Mouse (Mus musculus): ENCODE data around the gene Chad. TPM values are rescaled to one million over a fixed set of nuclear protein-coding genes. Genes with fewer than 3 reads are reported as not detected.

The Chad gene
- total and polyA plus RNA-seq, 3 experiments: 0.17 to 0.41 TPM; not detected in 1

GRCm38 (mm10) chr11:94546381-94546780, 18.5 kb upstream of the Chad start:
- TF ChIP-seq CTCF (conservative IDR thresholded peaks at IDR 0.05 in 1 of 2, IDR thresholded peaks at IDR 0.05 in 1 of 2; ENCODE audit: low read depth in 2 of 2, low read length in 2 of 2): peak in 1 of 2 experiments; percentile 26; a peak in 2 of 4 replicates
- no peak for TF ChIP-seq POLR2AphosphoS2 (IDR thresholded peaks at IDR 0.05; ENCODE audit: low read depth, low read length)
- in situ Hi-C loops (cut with MboI; ENCODE audit: low pct_ligation_motif_present, low pct_unique_long_range_greater_than_20kb, low sequenced_read_pairs) (no loop called here), dilution Hi-C loops (cut with MboI; ENCODE audit: extremely low pct_ligation_motif_present, extremely low pct_unique_long_range_greater_than_20kb, low sequenced_read_pairs) (no loop called here)
- Histone ChIP-seq H3K9me3 (replicated peaks; ENCODE audit: low read length) (peaks cover 2% of the 10 kb centered on the region), H3K36me3 (replicated peaks in 1 of 2; ENCODE audit: control insufficient read depth in 1 of 2, insufficient read depth in 1 of 2, low read length in 1 of 2) (peaks cover 3 to 41% of the 10 kb centered on the region in 2 experiments), H3K27ac (ENCODE audit: insufficient read depth, low read depth) (no peak overlapping the region), H3K27me3 (replicated peaks) (no peaks in the 10 kb centered on the region), H3K4me1 (ENCODE audit: control insufficient read depth in 1 of 2, insufficient read depth in 2 of 2) (peaks cover 2 to 25% of the 10 kb centered on the region in 2 experiments), H3K9ac (ENCODE audit: insufficient read depth, low read depth) (no peak overlapping the region), H3K4me2 (ENCODE audit: insufficient read depth, low read depth, poor library complexity, severe bottlenecking) (no peak overlapping the region), H3K79me2 (replicated peaks; ENCODE audit: control insufficient read depth, extremely low read depth, insufficient read depth, poor library complexity, severe bottlenecking) (no peaks in the 10 kb centered on the region), H3K4me3 (replicated peaks in 1 of 3; ENCODE audit: low read depth in 2 of 3, low read length in 2 of 3, poor library complexity in 1 of 3) (no peak overlapping the region)
- DNase-seq (ENCODE audit: extremely low read depth): no peak

DNA sequence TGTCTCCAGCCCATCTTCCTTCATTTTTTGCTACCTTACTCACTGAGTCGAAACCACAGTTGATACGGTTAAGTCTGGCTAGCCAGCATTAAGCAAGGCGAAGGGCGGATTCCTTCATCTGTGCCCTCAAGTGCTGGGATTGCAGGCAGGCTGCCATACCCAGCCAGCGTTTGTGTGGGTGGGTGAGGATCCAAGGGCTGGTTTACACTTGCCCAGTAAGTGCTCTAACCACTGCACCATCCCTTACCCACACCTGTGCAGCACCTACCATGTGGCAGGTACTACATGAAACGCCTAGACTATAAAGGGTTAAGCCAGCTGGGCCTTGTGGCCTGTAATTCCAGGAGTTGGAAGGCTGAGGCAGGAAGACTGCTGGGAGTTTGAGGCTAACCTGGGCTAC, 17.6 kb upstream of the Chad start:
- no peak for TF ChIP-seq IRF4 (IDR thresholded peaks at IDR 0.05; ENCODE audit: low read depth, low read length)
- no peak for TF ChIP-seq USF1 (IDR thresholded peaks at IDR 0.05; ENCODE audit: low read depth, low read length)
- no peak for TF ChIP-seq EP300 (IDR thresholded peaks at IDR 0.05; ENCODE audit: low read length)
- no peak for TF ChIP-seq MXI1 (IDR thresholded peaks at IDR 0.05; ENCODE audit: low read depth, low read length)
- TF ChIP-seq JUND (conservative IDR thresholded peaks at IDR 0.05; ENCODE audit: low read depth, low read length): no peak
- no peak for TF ChIP-seq CTCF (conservative IDR thresholded peaks at IDR 0.05 in 1 of 2, IDR thresholded peaks at IDR 0.05 in 1 of 2; ENCODE audit: low read depth in 2 of 2, low read length in 2 of 2)
- TF ChIP-seq TCF12 (IDR thresholded peaks at IDR 0.05; ENCODE audit: low read depth, low read length): no peak
- no peak for TF ChIP-seq MYC (IDR thresholded peaks at IDR 0.05; ENCODE audit: low read depth, low read length)
- no peak for TF ChIP-seq GABPA (IDR thresholded peaks at IDR 0.05; ENCODE audit: insufficient replicate concordance, low read depth, low read length)
- TF ChIP-seq CHD2 (IDR thresholded peaks at IDR 0.05; ENCODE audit: low read length): no peak
- TF ChIP-seq UBTF (IDR thresholded peaks at IDR 0.05; ENCODE audit: low read depth, low read length): no peak
- no peak for TF ChIP-seq HCFC1 (IDR thresholded peaks at IDR 0.05; ENCODE audit: low read depth, low read length)
- TF ChIP-seq PAX5 (IDR thresholded peaks at IDR 0.05; ENCODE audit: low read length): no peak
- no peak for TF ChIP-seq ELF1 (IDR thresholded peaks at IDR 0.05; ENCODE audit: low read depth, low read length)
- TF ChIP-seq ZMIZ1 (IDR thresholded peaks at IDR 0.05; ENCODE audit: low read depth, low read length): no peak
- no peak for TF ChIP-seq RCOR1 (conservative IDR thresholded peaks at IDR 0.05; ENCODE audit: low read depth, low read length)
- no peak for TF ChIP-seq KAT2A (IDR thresholded peaks at IDR 0.05; ENCODE audit: insufficient replicate concordance, low read length)
- H3K27ac ChIP-seq (ENCODE audit: insufficient read depth, low read depth): no peak overlapping the region
- H3K4me1 ChIP-seq (ENCODE audit: control insufficient read depth in 1 of 2, insufficient read depth in 2 of 2): peaks cover 2 to 25% of the 10 kb centered on the region in 2 experiments
- H3K27me3 ChIP-seq (replicated peaks): no peaks in the 10 kb centered on the region
- dilution Hi-C loops (cut with MboI; ENCODE audit: extremely low pct_ligation_motif_present, extremely low pct_unique_long_range_greater_than_20kb, low sequenced_read_pairs): no loop called here
- no peaks in the 10 kb centered on the region for H3K79me2 ChIP-seq (replicated peaks; ENCODE audit: control insufficient read depth, extremely low read depth, insufficient read depth, poor library complexity, severe bottlenecking)
- in situ Hi-C loops (cut with MboI; ENCODE audit: low pct_ligation_motif_present, low pct_unique_long_range_greater_than_20kb, low sequenced_read_pairs): no loop called here
- no peak overlapping the region for H3K4me3 ChIP-seq (replicated peaks in 1 of 3; ENCODE audit: low read depth in 2 of 3, low read length in 2 of 3, poor library complexity in 1 of 3)
- peaks cover 3% of the 10 kb centered on the region for H3K9me3 ChIP-seq (replicated peaks; ENCODE audit: low read length)
- H3K4me2 ChIP-seq (ENCODE audit: insufficient read depth, low read depth, poor library complexity, severe bottlenecking): no peak overlapping the region
- no peak for DNase-seq (ENCODE audit: extremely low read depth)
- H3K36me3 ChIP-seq (replicated peaks in 1 of 2; ENCODE audit: control insufficient read depth in 1 of 2, insufficient read depth in 1 of 2, low read length in 1 of 2): peaks cover 1 to 41% of the 10 kb centered on the region in 2 experiments
- H3K9ac ChIP-seq (ENCODE audit: insufficient read depth, low read depth): no peak overlapping the region
